Mouse (Mus musculus) intestine, embryonic 16.5 days (tissue): ENCODE data around the gene Skap1. TPM values are rescaled to one million over a fixed set of nuclear protein-coding genes. Genes with fewer than 3 reads are reported as not detected.
"Not testable (repeated sequence)": the region's sequence is repeated elsewhere in the genome, so short reads cannot be mapped to it uniquely, and the experiment has no call there.

Source experiments
- ATAC-seq: fragments of 200-750 bp; cut with Nextera tagmentation; 2 replicates; pipeline ENCODE4 v1.8.0; 2017; ENCODE audit warnings: moderate TSS enrichment, moderate library complexity
- H3K27ac ChIP-seq: fragments of 300-500 bp; sonication (generic); 2 replicates; pipeline ENCODE4 v1.5.1; 2014; ENCODE audit warnings: mild to moderate bottlenecking, low read length
- H3K27me3 ChIP-seq: fragments of 300-500 bp; sonication (generic); replicated peaks from 2 replicates; pipeline ENCODE4 v1.6.1; 2014; ENCODE audit warnings: low read length, control low read depth, mixed read lengths; ENCODE audit not compliant: control insufficient read depth, insufficient read depth
- H3K36me3 ChIP-seq: fragments of 300-500 bp; sonication (generic); 2 replicates; pipeline ENCODE4 v1.6.1; 2014; ENCODE audit warnings: low read length, control low read depth; ENCODE audit not compliant: control insufficient read depth, insufficient read depth
- H3K4me1 ChIP-seq: fragments of 300-500 bp; sonication (generic); 2 replicates; pipeline ENCODE4 v1.6.1; 2014; ENCODE audit warnings: low read length, control low read depth, mixed read lengths; ENCODE audit not compliant: control insufficient read depth, insufficient read depth
- H3K4me2 ChIP-seq: fragments of 300-500 bp; sonication (generic); 2 replicates; pipeline ENCODE4 v1.6.1; 2014; ENCODE audit warnings: low read depth, low read length, control low read depth
- H3K4me3 ChIP-seq: fragments of 300-500 bp; sonication (generic); 2 replicates; pipeline ENCODE4 v1.5.1; 2014; ENCODE audit warnings: mild to moderate bottlenecking, low read length
- H3K9ac ChIP-seq: fragments of 300-500 bp; sonication (generic); 2 replicates; pipeline ENCODE4 v1.6.1; 2014; ENCODE audit warnings: low read depth, low read length
- H3K9me3 ChIP-seq: fragments of 300-500 bp; sonication (generic); 2 replicates; pipeline ENCODE4 v1.6.1; 2016; ENCODE audit warnings: low read length, control low read depth; ENCODE audit not compliant: control insufficient read depth
- WGBS: fragments of 180-500 bp; shearing (Covaris S2); extraction: QIAGEN DNeasy Blood & Tissue Kit; methylation state at CpG from one replicate; pipeline ENCODE4 v1.1.7; 2014; 5-methylcytosine and 5-hydroxymethylcytosine counted together
- polyA plus RNA-seq: library from polyadenylated mRNA; unstranded; fragments of >200 nt; fragmentation: Nextera tagmentation; extraction: Ambion mirVana; gene quantifications from 2 replicates; pipeline ENCODE4 v1.2.1, GENCODE M21; 2015

The Skap1 gene
- polyA plus RNA-seq, 1 experiment from 2014 or later, result 0.88 TPM

DNA sequence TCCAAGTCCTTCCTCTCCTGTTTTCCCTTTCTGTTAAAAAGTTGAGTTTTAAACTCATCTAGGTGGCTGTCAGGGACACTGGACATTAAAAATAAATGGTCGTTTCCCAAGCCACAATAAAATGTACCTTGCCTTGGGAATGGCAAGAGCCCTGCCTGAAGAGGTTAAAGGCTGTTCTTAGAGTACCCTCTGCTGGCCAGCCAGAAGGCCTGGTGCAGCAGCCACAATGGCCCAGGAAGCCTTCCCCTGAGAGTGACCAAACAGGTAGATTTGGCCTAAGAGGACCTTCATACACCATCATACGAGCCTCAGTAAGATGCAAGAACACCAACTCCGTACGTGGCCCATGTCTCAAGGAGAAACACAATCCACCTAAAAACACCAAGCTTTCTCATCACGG is 246.9 kb downstream of the Skap1 start:
- Histone ChIP-seq H3K4me2 (no peak overlapping the region), H3K9ac (no peak overlapping the region), H3K4me1 (no peaks in the 10 kb centered on the region), H3K27me3 (no peaks in the 10 kb centered on the region), H3K9me3 (no peaks in the 10 kb centered on the region), H3K27ac (no peak overlapping the region), H3K36me3 (no peaks in the 10 kb centered on the region), H3K4me3 (no peak overlapping the region)
- WGBS, result 61% methylated on average over 5 of the region's 5 CpGs
- no peak for ATAC-seq

DNA sequence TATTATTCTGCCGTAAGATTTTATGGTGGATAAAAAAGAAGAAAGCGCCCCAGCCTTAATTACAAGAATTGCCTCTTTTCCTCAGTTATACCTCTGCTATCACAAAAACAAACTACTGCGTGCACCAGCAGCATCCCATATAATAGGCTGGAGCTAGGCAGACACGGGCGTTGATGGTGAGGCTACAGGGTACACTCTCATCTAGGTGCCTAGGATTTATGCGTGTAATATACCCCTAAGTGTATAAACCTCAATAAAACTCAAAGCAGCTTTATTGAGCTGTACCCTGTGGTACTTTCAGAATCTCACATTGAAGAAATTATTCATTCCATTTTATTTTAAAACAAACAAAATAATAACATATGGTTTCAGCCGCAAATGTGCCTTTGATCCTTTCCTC is 247.3 kb downstream of the Skap1 start:
- no peaks in the 10 kb centered on the region for H3K36me3 ChIP-seq
- H3K4me2 ChIP-seq, result no peak overlapping the region
- no peak overlapping the region for H3K4me3 ChIP-seq
- 88% methylated on average over 7 of the region's 7 CpGs for WGBS
- no peaks in the 10 kb centered on the region for H3K4me1 ChIP-seq
- H3K9ac ChIP-seq, result no peak overlapping the region
- ATAC-seq, result no peak
- H3K27me3 ChIP-seq, result no peaks in the 10 kb centered on the region
- H3K27ac ChIP-seq, result no peak overlapping the region
- no peaks in the 10 kb centered on the region for H3K9me3 ChIP-seq

GRCm38 (mm10) chr11:96713210-96714005 is 249.0 kb downstream of the Skap1 start:
- no peak overlapping the region for H3K4me2 ChIP-seq
- H3K4me1 ChIP-seq, result no peaks in the 10 kb centered on the region
- no peaks in the 10 kb centered on the region for H3K27me3 ChIP-seq
- no peak for ATAC-seq
- no peaks in the 10 kb centered on the region for H3K36me3 ChIP-seq
- H3K9ac ChIP-seq, result no peak overlapping the region
- WGBS, result 60% methylated on average over 18 of the region's 18 CpGs
- H3K9me3 ChIP-seq, result no peaks in the 10 kb centered on the region
- H3K4me3 ChIP-seq, result no peak overlapping the region
- no peak overlapping the region for H3K27ac ChIP-seq

- WGBS, result 72% methylated on average over 7 of the region's 7 CpGs
- Histone ChIP-seq H3K27ac (no peak overlapping the region), H3K27me3 (no peaks in the 10 kb centered on the region), H3K4me3 (no peak overlapping the region), H3K4me2 (no peak overlapping the region), H3K4me1 (no peaks in the 10 kb centered on the region), H3K36me3 (no peaks in the 10 kb centered on the region), H3K9ac (no peak overlapping the region), H3K9me3 (no peaks in the 10 kb centered on the region)
- ATAC-seq, result no peak
These were observed 249.6 kb downstream of the Skap1 start for GRCm38 (mm10) chr11:96714011-96714410.

DNA sequence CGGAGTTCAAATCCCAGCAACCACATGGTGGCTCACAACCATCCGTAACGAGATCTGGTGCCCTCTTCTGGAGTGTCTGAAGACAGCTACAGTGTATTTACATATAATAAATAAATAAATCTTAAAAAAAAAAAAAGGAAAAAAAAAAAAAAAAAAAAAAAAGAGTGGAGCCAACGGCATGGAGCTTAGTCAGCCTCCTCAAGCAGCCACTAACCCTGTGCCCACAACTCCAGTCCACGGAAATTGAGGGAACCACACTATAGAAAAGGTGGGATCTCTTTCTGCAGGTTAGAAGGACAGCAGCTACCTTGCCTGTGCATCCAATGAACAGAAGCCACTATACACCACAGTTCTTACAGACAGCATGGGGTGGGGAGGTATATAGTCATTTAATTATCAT is 250.8 kb downstream of the Skap1 start:
- not testable (repeated sequence) for ATAC-seq, H3K27me3 ChIP-seq, H3K9ac ChIP-seq, H3K4me3 ChIP-seq, H3K4me1 ChIP-seq, H3K36me3 ChIP-seq, H3K27ac ChIP-seq, H3K4me2 ChIP-seq, H3K9me3 ChIP-seq
- WGBS, result 77% methylated on average over 3 of the region's 5 CpGs

DNA sequence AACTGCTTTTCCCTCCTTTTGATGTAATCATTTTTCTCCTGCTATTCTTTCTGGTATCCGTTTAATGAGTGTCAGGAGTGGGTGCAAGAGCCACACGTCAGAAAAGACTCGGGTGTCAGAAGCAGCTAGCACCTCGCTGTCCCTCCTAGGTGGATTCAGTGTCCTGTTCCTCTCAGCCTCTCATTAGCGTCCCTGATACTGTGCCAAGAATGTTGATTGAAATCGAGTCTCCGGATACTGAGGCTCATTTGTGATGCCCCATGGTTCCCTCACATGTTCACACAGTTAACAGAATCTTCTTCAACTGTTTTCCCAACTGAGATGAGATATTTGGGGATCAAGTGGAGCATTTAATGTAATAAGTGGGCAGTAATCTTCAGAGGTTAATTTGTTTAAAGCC is 254.2 kb downstream of the Skap1 start:
- Histone ChIP-seq H3K9me3 (no peaks in the 10 kb centered on the region), H3K27me3 (no peaks in the 10 kb centered on the region), H3K36me3 (no peaks in the 10 kb centered on the region), H3K9ac (no peak overlapping the region), H3K4me2 (no peak overlapping the region), H3K4me3 (no peak overlapping the region), H3K4me1 (no peaks in the 10 kb centered on the region), H3K27ac (no peak overlapping the region)
- no peak for ATAC-seq
- 69% methylated on average over 7 of the region's 7 CpGs for whole genome bisulfite sequencing

DNA sequence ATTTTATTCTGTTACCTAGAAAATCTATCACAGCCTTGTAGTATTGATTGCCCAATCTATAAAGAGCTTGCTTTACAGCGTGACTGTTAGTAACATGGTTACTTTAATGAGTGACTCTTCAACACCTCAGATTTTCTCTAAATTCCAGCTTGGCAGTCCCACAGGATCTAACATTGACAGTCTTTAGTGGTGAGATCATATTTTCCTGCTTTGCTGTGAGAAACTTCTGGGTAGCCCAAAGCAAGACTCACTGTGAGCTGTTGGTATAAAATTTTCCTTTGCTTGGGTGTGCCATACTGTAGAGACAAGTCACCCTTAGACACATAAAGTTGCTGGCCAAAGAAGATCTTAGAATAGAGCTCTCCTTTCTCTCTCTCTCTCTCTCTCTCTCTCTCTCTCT is 261.4 kb downstream of the Skap1 start:
- ATAC-seq, result no peak
- Histone ChIP-seq H3K4me3 (no peak overlapping the region), H3K4me2 (no peak overlapping the region), H3K36me3 (no peaks in the 10 kb centered on the region), H3K9me3 (no peaks in the 10 kb centered on the region), H3K27me3 (no peaks in the 10 kb centered on the region), H3K4me1 (no peaks in the 10 kb centered on the region; the same call in 1 of the 2 replicates), H3K27ac (no peak overlapping the region), H3K9ac (no peak overlapping the region)
- 55% methylated on average over 1 of the region's 1 CpGs for WGBS

DNA sequence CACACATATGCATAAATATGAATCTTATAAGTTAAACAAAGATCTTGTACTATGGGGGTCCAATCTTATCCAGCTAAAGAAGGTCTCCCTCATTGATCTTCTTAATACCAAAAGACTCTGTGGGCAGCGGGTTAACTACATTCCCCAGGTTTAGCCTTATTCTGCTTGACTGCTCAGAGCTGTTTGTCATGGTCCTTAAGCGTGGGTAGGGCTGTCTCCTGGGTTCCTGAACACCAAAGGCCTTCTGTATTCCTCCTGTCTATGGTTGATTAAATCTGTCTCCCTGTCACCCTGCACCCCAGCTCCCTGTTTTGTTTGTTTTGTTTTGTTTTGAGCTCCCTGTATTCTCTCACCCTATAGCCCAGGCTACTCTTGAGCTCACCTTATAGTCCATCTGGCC is 264.2 kb downstream of the Skap1 start:
- Histone ChIP-seq H3K4me2 (no peak overlapping the region), H3K4me3 (no peak overlapping the region), H3K4me1 (no peaks in the 10 kb centered on the region; the same call in 1 of the 2 replicates), H3K9me3 (no peaks in the 10 kb centered on the region), H3K9ac (no peak overlapping the region), H3K27me3 (no peaks in the 10 kb centered on the region), H3K36me3 (no peaks in the 10 kb centered on the region), H3K27ac (no peak overlapping the region)
- WGBS, result 80% methylated on average over 2 of the region's 2 CpGs
- no peak for ATAC-seq

GRCm38 (mm10) chr11:96729462-96729861 is 265.1 kb downstream of the Skap1 start:
- Histone ChIP-seq H3K4me2 (no peak overlapping the region), H3K4me1 (no peaks in the 10 kb centered on the region; the same call in 1 of the 2 replicates), H3K9me3 (no peaks in the 10 kb centered on the region), H3K9ac (no peak overlapping the region), H3K27ac (no peak overlapping the region), H3K27me3 (no peaks in the 10 kb centered on the region), H3K36me3 (no peaks in the 10 kb centered on the region), H3K4me3 (no peak overlapping the region)
- 28% methylated on average over 9 of the region's 9 CpGs for WGBS
- no peak for ATAC-seq

GRCm38 (mm10) chr11:96730327-96730726 is 265.9 kb downstream of the Skap1 start:
- H3K4me3 ChIP-seq, result no peak overlapping the region
- no peaks in the 10 kb centered on the region for H3K9me3 ChIP-seq
- no peak overlapping the region for H3K9ac ChIP-seq
- no peaks in the 10 kb centered on the region; the same call in 1 of the 2 replicates for H3K4me1 ChIP-seq
- WGBS, result 60% methylated on average over 5 of the region's 5 CpGs
- H3K27ac ChIP-seq, result no peak overlapping the region
- H3K36me3 ChIP-seq, result no peaks in the 10 kb centered on the region
- H3K27me3 ChIP-seq, result no peaks in the 10 kb centered on the region
- no peak for ATAC-seq
- H3K4me2 ChIP-seq, result no peak overlapping the region
